Mouse (Mus musculus) brain, embryonic 14.5 days (tissue): ENCODE data around the gene Cbr1. TPM values are rescaled to one million over a fixed set of nuclear protein-coding genes. Genes with fewer than 3 reads are reported as not detected.
A peak's percentile ranks its signal among the peaks of the same experiment; 100 is the strongest.

Source experiments
- DNase-seq: peaks from one replicate; pipeline ENCODE4 v3.0.0-alpha.2; 2011; ENCODE audit warnings: low read depth
- CTCF ChIP-seq: fragments of 200-500 bp; IDR thresholded peaks from 2 replicates; pipeline ENCODE4 v1.5.1; 2012; ENCODE audit warnings: inconsistent platforms, mild to moderate bottlenecking, moderate library complexity, borderline replicate concordance; ENCODE audit not compliant: insufficient read depth, insufficient read length; ENCODE audit errors: extremely low read depth
- POLR2A ChIP-seq: fragments of 200-500 bp; IDR thresholded peaks from 2 replicates; pipeline ENCODE4 v1.6.1; 2012; ENCODE audit warnings: mild to moderate bottlenecking, inconsistent platforms, borderline replicate concordance; ENCODE audit not compliant: poor library complexity, insufficient read depth, insufficient read length, severe bottlenecking; ENCODE audit errors: extremely low read depth
- polyA plus RNA-seq: library from polyadenylated mRNA; depleted of rRNA; stranded (reverse); fragments of >200 nt; gene quantifications from 2 replicates; pipeline ENCODE4 v1.2.3, GENCODE M21; 2012; rRNA removed

The Cbr1 gene
- 159 and 202 TPM in 2 replicates for polyA plus RNA-seq

GRCm38 (mm10) chr16:93605553-93605952 is at the start of gene Cbr1:
TSS of gene Cbr1 (plus strand) at chr16:93605853.
- TF ChIP-seq CTCF = no peak
- no peak for TF ChIP-seq POLR2A
- no peak for DNase-seq

DNA sequence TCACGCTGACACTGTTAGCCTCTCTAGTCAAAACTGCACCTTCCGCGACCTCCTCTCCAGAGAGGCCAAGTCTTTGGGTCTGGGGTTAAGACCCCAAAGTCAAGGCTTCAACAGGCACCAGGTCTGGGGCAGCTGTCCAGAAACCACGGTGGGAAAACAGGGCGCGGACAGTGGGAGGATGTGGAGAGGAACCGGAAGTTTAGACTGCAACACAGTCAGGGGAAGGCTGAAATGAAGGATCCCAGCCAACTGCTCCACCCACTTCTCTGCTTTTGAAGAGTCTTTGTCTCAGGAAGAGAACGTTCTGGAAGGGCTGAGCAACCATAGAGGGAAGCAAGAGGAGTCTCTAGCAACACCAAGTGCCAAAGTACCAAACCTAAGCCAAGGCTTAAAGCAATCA is 48.0 kb upstream of the Cbr1 start:
- no peak for DNase-seq
- no peak for TF ChIP-seq CTCF
- no peak for TF ChIP-seq POLR2A

DNA sequence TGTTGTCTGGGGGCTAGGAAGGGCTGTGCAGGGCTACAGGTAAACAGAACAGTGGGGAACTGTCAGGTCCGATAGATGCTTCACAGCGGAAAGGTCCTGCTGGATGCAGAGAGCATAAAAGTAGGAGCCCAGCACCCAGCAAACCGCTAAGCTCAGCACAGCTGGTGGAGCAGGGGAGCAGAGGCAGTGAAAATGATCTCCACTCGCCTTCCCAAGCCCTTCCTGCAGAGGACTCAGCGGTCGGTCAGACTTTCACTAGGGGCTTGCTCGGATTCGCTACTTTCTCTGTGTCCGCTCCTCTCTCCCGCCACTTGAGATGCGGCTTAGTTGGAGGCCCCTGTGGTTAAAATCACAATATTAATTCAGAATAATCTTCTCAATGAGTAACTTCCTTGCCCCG is 47.2 kb upstream of the Cbr1 start:
- TF ChIP-seq POLR2A (no peak), CTCF (no peak)

DNA sequence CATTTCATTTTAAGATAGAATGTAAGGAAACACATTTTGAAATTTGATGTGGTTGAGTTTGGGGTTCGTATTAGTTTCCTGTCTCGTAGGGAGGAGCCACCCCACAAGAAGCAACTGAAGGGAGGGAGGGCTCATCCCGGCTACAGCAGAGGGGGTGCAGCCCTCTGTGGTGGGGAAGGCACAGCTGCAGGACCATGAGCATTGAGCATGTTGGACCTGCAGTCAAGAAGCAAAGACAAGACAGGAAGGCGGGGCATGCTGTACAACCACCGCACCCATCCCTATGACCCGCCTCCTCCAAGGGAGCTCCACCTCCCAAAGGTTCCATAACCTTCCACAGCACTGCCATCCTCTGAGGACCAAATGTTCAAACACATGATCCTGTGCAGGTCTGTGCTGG is 33.3 kb upstream of the Cbr1 start:
- DNase-seq = no peak
- TF ChIP-seq POLR2A = no peak

More for the DNA sequence above, 47.2 kb upstream of the Cbr1 start:
- DNase-seq = no peak

GRCm38 (mm10) chr16:93573434-93573833 is 32.2 kb upstream of the Cbr1 start:
- no peak for TF ChIP-seq CTCF
- TF ChIP-seq POLR2A = no peak
- DNase-seq = no peak

- no peak for TF ChIP-seq POLR2A
- TF ChIP-seq CTCF = no peak
- peak; percentile 39 for DNase-seq
Observed at GRCm38 (mm10) chr16:93574521-93575191, 31.0 kb upstream of the Cbr1 start.

- DNase-seq = no peak
- TF ChIP-seq CTCF = no peak
- no peak for TF ChIP-seq POLR2A
Observed at GRCm38 (mm10) chr16:93575574-93575973, 30.1 kb upstream of the Cbr1 start.

- peak; percentile 86 for DNase-seq
- TF ChIP-seq CTCF = peak; percentile 94
- TF ChIP-seq POLR2A = no peak
Observed at GRCm38 (mm10) chr16:93576412-93577082, 29.1 kb upstream of the Cbr1 start.

DNA sequence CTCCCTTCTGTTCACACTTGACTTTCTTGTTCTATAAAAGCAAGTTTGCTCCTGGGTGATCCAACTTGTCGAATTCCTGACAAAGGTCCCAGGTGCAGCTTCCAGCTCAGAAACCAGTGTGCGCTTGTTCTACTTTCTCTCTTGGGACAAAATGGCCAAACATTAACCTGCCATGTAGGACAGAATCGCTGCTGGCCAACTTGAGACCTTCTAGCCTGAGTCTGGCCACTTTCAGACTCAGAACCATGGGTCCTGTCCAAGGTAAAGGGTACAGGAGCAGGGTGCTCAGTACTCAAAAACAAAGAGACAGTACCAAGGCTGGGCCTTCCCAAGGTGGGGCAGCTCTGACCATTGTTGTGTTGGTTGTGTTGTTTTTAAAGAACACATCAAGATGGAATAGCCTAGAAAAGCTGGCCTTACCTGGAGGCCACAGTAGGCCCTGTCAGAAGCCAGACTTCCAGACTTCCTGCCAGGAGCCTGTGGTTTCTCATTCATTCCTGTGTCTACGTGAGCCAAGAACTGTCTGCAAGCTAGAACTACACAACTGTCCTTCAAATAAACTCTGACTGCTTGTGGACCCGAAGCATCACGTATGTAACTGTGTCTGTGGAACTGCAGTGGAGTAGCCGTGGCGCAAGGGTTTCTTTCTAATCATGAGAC is 27.2 kb upstream of the Cbr1 start:
- no peak for TF ChIP-seq POLR2A
- TF ChIP-seq CTCF = no peak
- no peak for DNase-seq

- DNase-seq = no peak
- TF ChIP-seq CTCF (no peak), POLR2A (no peak)
Observed at GRCm38 (mm10) chr16:93581125-93581524, 24.5 kb upstream of the Cbr1 start.

DNA sequence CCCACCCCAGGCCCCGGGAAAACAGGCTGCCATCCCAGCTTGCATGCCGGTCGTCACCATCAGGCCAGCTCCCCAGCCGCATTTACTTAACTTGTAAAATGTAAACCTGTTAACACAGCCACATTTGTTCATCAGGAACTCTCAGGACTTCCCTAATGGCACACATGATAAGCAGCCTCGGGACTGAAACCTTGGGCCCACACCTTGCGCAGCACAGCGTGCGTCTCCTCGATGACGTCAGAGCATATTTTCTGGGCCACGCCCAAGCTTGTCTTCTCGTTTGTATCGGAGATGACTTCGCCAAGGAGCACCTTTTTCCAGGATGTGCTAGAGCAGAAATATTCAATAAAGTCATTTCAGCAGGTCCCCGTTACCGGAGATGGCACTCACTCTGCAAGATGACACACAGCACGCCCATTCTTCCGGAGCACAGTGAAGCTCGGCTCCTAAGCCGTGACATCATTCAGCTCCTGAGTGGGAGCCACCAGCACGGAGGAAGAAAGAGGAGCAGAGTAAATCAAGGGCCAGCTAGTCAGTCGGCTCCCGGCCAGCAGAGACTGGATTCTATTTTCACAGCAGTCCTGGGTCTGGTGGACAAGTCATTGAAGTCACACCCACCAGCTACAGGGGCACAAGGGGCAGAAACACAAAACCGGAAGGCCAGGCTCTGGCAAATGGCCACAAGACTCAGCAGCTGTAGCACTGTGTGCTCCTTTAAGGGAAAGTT is 20.5 kb upstream of the Cbr1 start:
- TF ChIP-seq CTCF (no peak), POLR2A (no peak)
- DNase-seq = no peak

- TF ChIP-seq CTCF = no peak
- TF ChIP-seq POLR2A = no peak
- DNase-seq = no peak
Observed at GRCm38 (mm10) chr16:93585703-93586205, 19.9 kb upstream of the Cbr1 start.

DNA sequence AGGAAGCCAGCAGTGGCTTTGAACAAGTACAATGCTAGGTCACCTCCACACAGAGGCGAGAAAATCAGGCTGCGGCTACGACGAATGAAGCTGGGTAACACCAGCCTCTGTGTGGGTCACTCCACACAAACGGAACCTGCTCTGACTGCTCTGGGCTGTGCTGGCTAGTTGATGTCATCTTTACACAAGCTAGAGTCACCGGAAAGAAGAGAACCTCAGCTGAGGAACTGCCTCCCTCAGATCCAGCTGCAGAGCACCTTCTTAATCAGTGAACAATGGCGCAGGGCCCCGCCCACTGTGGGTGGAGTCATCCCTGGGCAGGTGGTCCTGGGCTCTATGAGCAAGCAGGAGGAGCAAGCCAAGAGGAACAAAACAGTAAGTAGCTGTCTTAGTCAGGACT is 19.3 kb upstream of the Cbr1 start:
- no peak for TF ChIP-seq CTCF
- no peak for TF ChIP-seq POLR2A

More for the DNA sequence above, 19.3 kb upstream of the Cbr1 start:
- DNase-seq = no peak
